In the genomic region with DNA sequence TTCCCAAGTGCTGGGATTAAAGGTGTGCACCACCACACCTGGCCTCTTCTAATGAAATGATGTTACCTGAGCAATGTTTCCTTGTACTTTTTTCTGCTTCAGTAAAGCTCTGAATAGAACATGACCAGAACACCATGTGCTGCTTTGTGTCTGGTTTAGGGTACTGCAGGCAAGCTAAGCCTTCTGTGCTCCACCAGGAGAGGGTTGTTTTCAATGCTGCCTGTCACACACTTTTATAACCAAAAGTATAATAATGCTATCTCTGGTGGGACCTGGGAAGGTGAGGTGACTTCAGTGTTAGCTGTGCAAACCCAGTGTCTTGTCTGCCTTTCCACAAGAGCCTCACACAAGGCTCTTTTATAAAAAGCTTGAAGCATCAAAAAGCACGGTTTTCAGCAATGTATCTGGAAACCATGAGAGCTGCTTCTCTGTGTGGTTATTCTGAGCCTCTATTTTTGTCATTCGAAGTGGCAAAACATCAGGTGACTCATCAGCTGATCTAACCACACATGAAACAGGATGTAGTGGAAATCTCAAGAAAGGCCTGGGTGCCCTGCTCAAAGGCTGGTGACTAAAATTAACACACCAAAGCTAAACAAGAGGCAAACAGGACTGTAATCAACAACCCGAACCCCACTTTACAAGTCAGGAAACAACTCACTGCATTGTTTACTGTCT, we compare ENCODE assay signal across 9 mouse cellular contexts. TPM values are rescaled to one million over a fixed set of nuclear protein-coding genes. Genes with fewer than 3 reads are reported as not detected.
DNase-seq lines count a peak whose midpoint lies in the region; ATAC-seq and TF ChIP-seq lines count a peak whose summit lies in the region.
"Had no signal": no experiment of that assay in that cellular context is flagged by ENCODE, and none has a peak within 500 bp of the region (broad histone marks: within the 10 kb centered on the region; RNA-seq: fewer than 3 reads in every experiment).

No protein-coding gene starts in this region.

- TF ChIP-seq CTCF in heart, adult 2 months (IDR thresholded peaks at IDR 0.05) = peak; percentile 37

- H3K27ac ChIP-seq in heart, adult 2 months = peak overlapping the region; percentile 81
- no peak overlapping the region for H3K27ac ChIP-seq in forebrain, embryonic 15.5 days (replicated peaks)

- ATAC-seq in common myeloid progenitor, adult 5-6 weeks (replicated peaks; ENCODE audit: low read depth, poor library complexity, severe bottlenecking) = peak; percentile 74
- ATAC-seq in forebrain, embryonic 15.5 days (replicated peaks) = no peak

- no peaks in the 10 kb centered on the region for H3K79me2 ChIP-seq in heart, adult 2 months (replicated peaks; ENCODE audit: control insufficient read depth, insufficient read depth, low read length)

- WGBS in heart, adult 2 months = 11% methylated on average over 3 of the region's 3 CpGs
- WGBS in forebrain, embryonic 15.5 days = 72% methylated on average over 3 of the region's 3 CpGs

- intact Hi-C loops in heart, adult 2 months (cut with DNase I) = no loop called here

- H3K4me1 ChIP-seq in heart, adult 2 months (ENCODE audit: control insufficient read depth, insufficient read depth, low read length) = peaks cover 11% of the 10 kb centered on the region
- 0 out of 2 replicates have a peak, but pooled peaks cover 4% of the 10 kb centered on the region for H3K4me1 ChIP-seq in forebrain, embryonic 15.5 days

- no peaks in the 10 kb centered on the region for H3K9me3 ChIP-seq in forebrain, embryonic 15.5 days
- H3K9me3 ChIP-seq: limb, embryonic 15.5 days had no signal

- 0 out of 2 replicates have a peak, but pooled peaks have one; percentile 7 for TF ChIP-seq POLR2A in heart, adult 2 months (IDR thresholded peaks at IDR 0.05; ENCODE audit: insufficient read depth, low read depth, low read length)

- DNase-seq in heart, adult 2 months = peak in 1 of 2 experiments; percentile 43
- DNase-seq in heart, postnatal 4 days = no peak
- peak; percentile 73 for DNase-seq in A20 (ENCODE audit: low read depth, low spot score)
- peak; percentile 73 for DNase-seq in lung, postnatal 36 days
- no peak for DNase-seq in ovary, postnatal 10 days (ENCODE audit: low spot score)
- no peak for DNase-seq in urinary bladder, postnatal 4 days (ENCODE audit: low spot score in 2 of 2)

- H3K27me3 ChIP-seq in heart, adult 2 months (ENCODE audit: control insufficient read depth, insufficient read depth, low read length) = no peaks in the 10 kb centered on the region
- no peaks in the 10 kb centered on the region for H3K27me3 ChIP-seq in forebrain, embryonic 15.5 days
- H3K27me3 ChIP-seq: limb, embryonic 15.5 days had no signal

- TF ChIP-seq EP300 in heart, adult 2 months (IDR thresholded peaks at IDR 0.05; ENCODE audit: insufficient read depth, low read depth, low read length) = no peak

- H3K4me2 ChIP-seq in forebrain, embryonic 15.5 days (replicated peaks) = no peak overlapping the region
- H3K4me2 ChIP-seq: limb, embryonic 15.5 days had no signal

- H3K4me3 ChIP-seq in heart, adult 2 months = no peak overlapping the region
- H3K4me3 ChIP-seq in forebrain, embryonic 15.5 days = no peak overlapping the region
- H3K4me3 ChIP-seq: limb, embryonic 15.5 days had no signal

- H3K9ac ChIP-seq in heart, adult 2 months (ENCODE audit: low read depth, low read length) = 0 out of 2 replicates have a peak overlapping the region, but pooled peaks have one; percentile 19
- H3K9ac ChIP-seq in forebrain, embryonic 15.5 days (replicated peaks) = no peak overlapping the region
- H3K9ac ChIP-seq: limb, embryonic 15.5 days had no signal

- peaks cover 28% of the 10 kb centered on the region for H3K36me3 ChIP-seq in heart, adult 2 months (ENCODE audit: control insufficient read depth, insufficient read depth, low read length)
- H3K36me3 ChIP-seq in forebrain, embryonic 15.5 days = peaks cover 29% of the 10 kb centered on the region

RNA-seq across cellular contexts. Expression of gene Otulin, which starts 33.9 kb away (rescaled TPM):
- total RNA-seq in heart, adult 2 months (2021) = 10 to 100 TPM; 24.6 to 26.1 TPM
- 18.7 and 22.5 TPM in 2 replicates for polyA plus RNA-seq in heart, adult 2 months (2012; rRNA removed)
- 10 to 100 TPM; 41.6 to 43.1 TPM for total RNA-seq in heart, postnatal 4 days (2021)
- total RNA-seq in common myeloid progenitor, adult 5-6 weeks (2017) = 30.4 and 37.0 TPM in 2 replicates
- polyA plus RNA-seq in forebrain, embryonic 15.5 days (2015; fragmentation: Nextera tagmentation; extraction: Ambion mirVana) = 28.6 and 30.7 TPM in 2 replicates

Comparison
In these comparisons a context has a peak if more than half of its experiments do, and no peak if none do; other contexts are left out.
1. DNase-seq: peak in A20 (single experiment) and lung, postnatal 36 days (single experiment); none in heart, postnatal 4 days (single experiment), ovary, postnatal 10 days (single experiment) and urinary bladder, postnatal 4 days (0 of 2).